Mouse (Mus musculus) hindbrain, embryonic 14.5 days (tissue): ENCODE data around the gene Pla2g5. TPM values are rescaled to one million over a fixed set of nuclear protein-coding genes. Genes with fewer than 3 reads are reported as not detected.
"Not testable (repeated sequence)": the region's sequence is repeated elsewhere in the genome, so short reads cannot be mapped to it uniquely, and the experiment has no call there.

Experiments
- ATAC-seq: fragments of 200-750 bp; cut with Nextera tagmentation; 2 replicates; pipeline ENCODE4 v1.8.0; 2017; ENCODE audit warnings: moderate number of reproducible peaks, mild to moderate bottlenecking, moderate TSS enrichment, moderate library complexity; ENCODE audit not compliant: low FRiP score
- DNase-seq: peaks from one replicate; pipeline ENCODE4 v3.0.0-alpha.2; 2015; ENCODE audit warnings: low spot score
- H3K27ac ChIP-seq: fragments of 300-500 bp; sonication (generic); 2 replicates; pipeline ENCODE4 v1.5.1; 2014; ENCODE audit warnings: mild to moderate bottlenecking, moderate library complexity
- H3K27me3 ChIP-seq: fragments of 300-500 bp; sonication (generic); 2 replicates; pipeline ENCODE4 v1.6.1; 2014; ENCODE audit warnings: mild to moderate bottlenecking, low read length, mixed read lengths; ENCODE audit not compliant: control insufficient read depth, insufficient read depth
- H3K36me3 ChIP-seq: fragments of 300-500 bp; sonication (generic); replicated peaks from 2 replicates; pipeline ENCODE4 v1.6.1; 2014; ENCODE audit not compliant: control insufficient read depth, insufficient read depth
- H3K4me1 ChIP-seq: fragments of 300-500 bp; sonication (generic); replicated peaks from 2 replicates; pipeline ENCODE4 v1.6.1; 2014; ENCODE audit warnings: antibody characterized with exemption, low read length, mixed read lengths; ENCODE audit not compliant: control insufficient read depth, insufficient read depth
- H3K4me2 ChIP-seq: fragments of 300-500 bp; sonication (generic); replicated peaks from 2 replicates; pipeline ENCODE4 v1.6.1; 2014; ENCODE audit warnings: mild to moderate bottlenecking, moderate library complexity
- H3K4me3 ChIP-seq: fragments of 300-500 bp; sonication (generic); replicated peaks from 2 replicates; pipeline ENCODE4 v1.5.1; 2014; ENCODE audit warnings: mild to moderate bottlenecking, low read length
- H3K9ac ChIP-seq: fragments of 300-500 bp; sonication (generic); 2 replicates; pipeline ENCODE4 v1.6.1; 2014
- H3K9me3 ChIP-seq: fragments of 300-500 bp; sonication (generic); 2 replicates; pipeline ENCODE4 v1.6.1; 2016; ENCODE audit warnings: low read length; ENCODE audit not compliant: control insufficient read depth
- WGBS: fragments of 180-500 bp; shearing (Covaris S2); extraction: QIAGEN DNeasy Blood & Tissue Kit; methylation state at CpG from one replicate; pipeline ENCODE4 v1.1.7; 2014; 5-methylcytosine and 5-hydroxymethylcytosine counted together
- polyA plus RNA-seq: library from polyadenylated mRNA; unstranded; fragments of >200 nt; fragmentation: Nextera tagmentation; extraction: Ambion mirVana; gene quantifications from 2 replicates; pipeline ENCODE4 v1.2.1, GENCODE M21; 2014

Gene Pla2g5
- polyA plus RNA-seq, 1 experiment from 2014 or later, result 0.29 TPM

GRCm38 (mm10) chr4:138880811-138881584 lies 17.7 kb upstream of the Pla2g5 start:
- ATAC-seq (no peak), DNase-seq (no peak)
- 82% methylated on average over 7 of the region's 7 CpGs for WGBS
- no peaks in the 10 kb centered on the region for H3K27me3 ChIP-seq
- H3K9ac ChIP-seq, result no peak overlapping the region
- H3K4me3 ChIP-seq, result no peak overlapping the region
- H3K36me3 ChIP-seq, result no peaks in the 10 kb centered on the region
- H3K4me1 ChIP-seq, result 0 out of 2 replicates have a peak, but pooled peaks cover 6% of the 10 kb centered on the region
- no peak overlapping the region for H3K4me2 ChIP-seq
- no peak overlapping the region for H3K27ac ChIP-seq
- H3K9me3 ChIP-seq, result no peaks in the 10 kb centered on the region

GRCm38 (mm10) chr4:138879808-138880207 lies 16.5 kb upstream of the Pla2g5 start:
- Histone ChIP-seq H3K4me3 (no peak overlapping the region), H3K36me3 (no peaks in the 10 kb centered on the region), H3K9ac (no peak overlapping the region), H3K27me3 (no peaks in the 10 kb centered on the region), H3K4me2 (no peak overlapping the region), H3K4me1 (0 out of 2 replicates have a peak, but pooled peaks cover 6% of the 10 kb centered on the region), H3K9me3 (no peaks in the 10 kb centered on the region), H3K27ac (no peak overlapping the region)
- ATAC-seq (no peak), DNase-seq (no peak)
- 89% methylated on average over 11 of the region's 11 CpGs for WGBS

- Histone ChIP-seq H3K9ac (no peak overlapping the region), H3K4me1 (0 out of 2 replicates have a peak, but pooled peaks cover 6% of the 10 kb centered on the region), H3K9me3 (no peaks in the 10 kb centered on the region), H3K4me2 (no peak overlapping the region), H3K27me3 (no peaks in the 10 kb centered on the region), H3K36me3 (no peaks in the 10 kb centered on the region), H3K4me3 (no peak overlapping the region), H3K27ac (no peak overlapping the region)
- 77% methylated on average over 8 of the region's 8 CpGs for WGBS
- ATAC-seq, result no peak
- DNase-seq, result no peak
These were observed 15.5 kb upstream of the Pla2g5 start for GRCm38 (mm10) chr4:138878783-138879182.

- Histone ChIP-seq H3K4me2 (no peak within 1 kb of the TSS), H3K9ac (no peak within 1 kb of the TSS), H3K9me3 (no peaks in the 10 kb centered on the region), H3K27ac (no peak within 1 kb of the TSS), H3K36me3 (no peaks in the 10 kb centered on the region), H3K4me1 (0 out of 2 replicates have a peak, but pooled peaks cover 6% of the 10 kb centered on the region), H3K4me3 (no peak within 1 kb of the TSS), H3K27me3 (no peaks in the 10 kb centered on the region)
- no peak for DNase-seq
- no peak for ATAC-seq
- WGBS, result 88% methylated on average over 4 of the region's 4 CpGs
These were observed 14.4 kb upstream of the Pla2g5 start, which contains the start of gene Pla2g2e for GRCm38 (mm10) chr4:138877731-138878130. Pla2g2e (plus strand) TSS chr4:138877942.

- no peaks in the 10 kb centered on the region for H3K9me3 ChIP-seq
- no peak overlapping the region for H3K4me3 ChIP-seq
- no peaks in the 10 kb centered on the region for H3K4me1 ChIP-seq
- no peak overlapping the region for H3K4me2 ChIP-seq
- no peaks in the 10 kb centered on the region for H3K36me3 ChIP-seq
- no peak overlapping the region for H3K27ac ChIP-seq
- ATAC-seq, result no peak
- H3K27me3 ChIP-seq, result no peaks in the 10 kb centered on the region
- DNase-seq, result no peak
- whole genome bisulfite sequencing, result 93% methylated on average over 2 of the region's 2 CpGs
- no peak overlapping the region for H3K9ac ChIP-seq
These were observed 12.7 kb upstream of the Pla2g5 start for GRCm38 (mm10) chr4:138875986-138876385.

GRCm38 (mm10) chr4:138875275-138875674 lies 12.0 kb upstream of the Pla2g5 start:
- not testable (repeated sequence) for H3K9ac ChIP-seq, H3K36me3 ChIP-seq, H3K27me3 ChIP-seq, H3K27ac ChIP-seq, H3K4me3 ChIP-seq, H3K4me1 ChIP-seq, DNase-seq, H3K4me2 ChIP-seq, H3K9me3 ChIP-seq, ATAC-seq
- WGBS, result 71% methylated on average over 2 of the region's 2 CpGs

GRCm38 (mm10) chr4:138873864-138874263 lies 10.6 kb upstream of the Pla2g5 start, which contains the start of gene Gm13030:
Gm13030 (minus strand) TSS chr4:138873964.
- 73% methylated on average over 6 of the region's 6 CpGs for WGBS
- no peak within 1 kb of the TSS for H3K4me2 ChIP-seq
- no peak within 1 kb of the TSS for H3K9ac ChIP-seq
- H3K27ac ChIP-seq, result no peak within 1 kb of the TSS
- no peaks in the 10 kb centered on the region for H3K27me3 ChIP-seq
- no peak for ATAC-seq
- H3K4me3 ChIP-seq, result no peak within 1 kb of the TSS
- DNase-seq, result no peak
- H3K9me3 ChIP-seq, result peaks cover 4% of the 10 kb centered on the region; the same call in 1 of the 2 replicates
- H3K4me1 ChIP-seq, result no peaks in the 10 kb centered on the region
- H3K36me3 ChIP-seq, result no peaks in the 10 kb centered on the region

GRCm38 (mm10) chr4:138868666-138869065 lies 5.4 kb upstream of the Pla2g5 start:
- H3K4me3 ChIP-seq, result no peak overlapping the region
- H3K27me3 ChIP-seq, result no peaks in the 10 kb centered on the region
- WGBS, result 54% methylated on average over 8 of the region's 8 CpGs
- ATAC-seq (no peak), DNase-seq (no peak)
- no peaks in the 10 kb centered on the region for H3K36me3 ChIP-seq
- H3K4me2 ChIP-seq, result no peak overlapping the region
- H3K27ac ChIP-seq, result no peak overlapping the region
- peaks cover 4% of the 10 kb centered on the region; the same call in 1 of the 2 replicates for H3K9me3 ChIP-seq
- no peak overlapping the region for H3K9ac ChIP-seq
- no peaks in the 10 kb centered on the region for H3K4me1 ChIP-seq

GRCm38 (mm10) chr4:138866413-138866812 lies 3.1 kb upstream of the Pla2g5 start:
- H3K36me3 ChIP-seq, result no peaks in the 10 kb centered on the region
- H3K9ac ChIP-seq, result no peak overlapping the region
- DNase-seq (peak; percentile 81), ATAC-seq (no peak)
- 14% methylated on average over 7 of the region's 7 CpGs for WGBS
- H3K4me2 ChIP-seq, result no peak overlapping the region
- no peaks in the 10 kb centered on the region for H3K27me3 ChIP-seq
- H3K9me3 ChIP-seq, result peaks cover 4% of the 10 kb centered on the region; the same call in 1 of the 2 replicates
- H3K4me1 ChIP-seq, result no peaks in the 10 kb centered on the region
- no peak overlapping the region for H3K4me3 ChIP-seq
- no peak overlapping the region for H3K27ac ChIP-seq
